Mouse (Mus musculus) CD4-positive naive resting alpha-beta T cell, adult 57 days (primary cell): Measurements from ENCODE around the gene Olfr1191-ps1. TPM values are rescaled to one million over a fixed set of nuclear protein-coding genes. Genes with fewer than 3 reads are reported as not detected.

Source experiments
- total RNA-seq: library from RNA; stranded (reverse); gene quantifications from one replicate; pipeline ENCODE4 v1.2.4, GENCODE M21; 2023

Olfr1191-ps1 gene
- 0.09 TPM for total RNA-seq

DNA sequence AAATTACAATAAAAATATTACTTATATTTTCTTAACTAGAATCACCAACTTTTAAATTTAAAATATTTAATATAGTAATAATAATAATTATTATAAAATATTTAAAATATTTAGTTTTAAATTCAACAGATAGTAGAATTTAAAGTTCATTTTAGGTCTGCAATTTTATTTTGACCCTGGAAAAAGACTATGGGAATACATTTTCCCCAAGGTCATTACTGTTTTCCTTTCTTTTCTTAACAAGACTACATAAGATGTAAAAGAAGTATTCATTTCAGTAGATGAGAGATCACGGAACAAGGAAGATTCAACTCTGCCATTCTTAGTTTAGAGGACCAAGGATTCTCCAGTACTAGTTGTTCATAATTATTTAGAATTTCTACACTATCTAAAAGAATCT lies at the start of gene Olfr1191-ps1:
Olfr1191-ps1 (plus strand) TSS at position 301 of the 400 bp plus-strand sequence.

GRCm38 (mm10) chr2:88648209-88648608 lies 7.9 kb downstream of the Olfr1191-ps1 start, which contains the start of gene Olfr1192-ps1:
Olfr1192-ps1 (plus strand) TSS chr2:88648509.

GRCm38 (mm10) chr2:88675328-88675727 lies 35.0 kb downstream of the Olfr1191-ps1 start, which contains the start of gene Olfr1193:
Olfr1193 (plus strand) TSS chr2:88675628.

GRCm38 (mm10) chr2:88689087-88689486 lies 48.7 kb downstream of the Olfr1191-ps1 start, which contains the start of gene Olfr1195:
Olfr1195 (minus strand) TSS chr2:88689187.

Other genes starting within 250 kb of the Olfr1191-ps1 start
- gene Olfr1179, start 234.1 kb upstream of the Olfr1191-ps1 start, total RNA-seq, result not detected
- not detected for gene Olfr1180, start 221.4 kb upstream of the Olfr1191-ps1 start, total RNA-seq
- gene Olfr1181, start 214.4 kb upstream of the Olfr1191-ps1 start, total RNA-seq, result not detected
- gene Gm13757, start 191.4 kb upstream of the Olfr1191-ps1 start, total RNA-seq, result not detected
- not detected for gene Olfr1183, start 185.7 kb upstream of the Olfr1191-ps1 start, total RNA-seq
- gene Olfr1184, start 156.9 kb upstream of the Olfr1191-ps1 start, total RNA-seq, result not detected
- not detected for gene Olfr1185-ps1, start 147.2 kb upstream of the Olfr1191-ps1 start, total RNA-seq
- not detected for gene Olfr1186, start 122.0 kb upstream of the Olfr1191-ps1 start, total RNA-seq
- not detected for gene Olfr1188, start 83.6 kb upstream of the Olfr1191-ps1 start, total RNA-seq
- gene Olfr1189, start 54.1 kb upstream of the Olfr1191-ps1 start, total RNA-seq, result not detected
- not detected for gene Olfr1192-ps1, start 8.0 kb downstream of the Olfr1191-ps1 start, total RNA-seq
- gene Olfr1193, start 35.1 kb downstream of the Olfr1191-ps1 start, total RNA-seq, result not detected
- not detected for gene Olfr1195, start 48.6 kb downstream of the Olfr1191-ps1 start, total RNA-seq
- gene Olfr1196, start 64.1 kb downstream of the Olfr1191-ps1 start, total RNA-seq, result not detected
- not detected for gene Olfr1197, start 91.8 kb downstream of the Olfr1191-ps1 start, total RNA-seq
- not detected for gene Olfr1198, start 110.8 kb downstream of the Olfr1191-ps1 start, total RNA-seq
- not detected for gene Olfr1199, start 119.9 kb downstream of the Olfr1191-ps1 start, total RNA-seq
- not detected for gene Olfr1200, start 129.9 kb downstream of the Olfr1191-ps1 start, total RNA-seq
- not detected for gene Olfr1201, start 152.5 kb downstream of the Olfr1191-ps1 start, total RNA-seq
- not detected for gene Olfr1202, start 174.0 kb downstream of the Olfr1191-ps1 start, total RNA-seq
- gene Olfr1205, start 189.2 kb downstream of the Olfr1191-ps1 start, total RNA-seq, result not detected
- gene Olfr1204, start 208.8 kb downstream of the Olfr1191-ps1 start, total RNA-seq, result not detected
- gene Olfr1206, start 222.7 kb downstream of the Olfr1191-ps1 start, total RNA-seq, result not detected